Mouse (Mus musculus): ENCODE data around the gene Stx1a.

DNA sequence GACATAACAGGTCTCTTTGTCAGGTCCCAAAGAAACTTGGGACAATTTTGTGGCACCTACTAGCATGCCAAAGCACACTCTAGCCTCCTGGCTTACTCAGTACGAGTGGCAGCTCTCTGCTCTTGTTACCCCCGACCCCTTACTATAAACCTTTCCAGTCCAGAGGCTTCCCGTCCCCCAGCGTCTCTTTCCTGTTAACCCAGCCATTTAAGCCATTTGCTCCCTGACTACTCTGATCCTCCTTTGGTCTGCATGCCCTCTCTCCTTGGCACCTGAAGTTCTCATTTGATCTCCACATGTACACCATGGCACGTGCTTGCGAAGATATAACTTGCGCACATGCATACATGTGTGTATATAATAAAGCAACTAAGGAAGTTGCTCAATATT, 13.0 kb upstream of the Stx1a start:
- TF ChIP-seq CTCF (IDR thresholded peaks at IDR 0.05; ENCODE audit: borderline replicate concordance, insufficient read depth, low read length) (no peak), POLR2A (IDR thresholded peaks at IDR 0.05; ENCODE audit: low read depth, low read length) (no peak)
